Mouse (Mus musculus) spleen, adult 2 months (tissue): ENCODE data around the gene Gm17535.
"Not testable (repeated sequence)": the region's sequence is repeated elsewhere in the genome, so short reads cannot be mapped to it uniquely, and the experiment has no call there.

Source experiments
- CTCF ChIP-seq: fragments of 200-500 bp; IDR thresholded peaks from 2 replicates; pipeline ENCODE4 v1.5.1; 2011; ENCODE audit warnings: mild to moderate bottlenecking, inconsistent platforms; ENCODE audit not compliant: insufficient read depth, insufficient read length, insufficient replicate concordance; ENCODE audit errors: extremely low read depth
- POLR2A ChIP-seq: fragments of 200-500 bp; IDR thresholded peaks from 2 replicates; pipeline ENCODE4 v1.6.1; 2011; ENCODE audit warnings: low read depth, low read length, inconsistent platforms

GRCm38 (mm10) chr9:3009331-3009730 lies 25.1 kb upstream of the Gm17535 start:
- not testable (repeated sequence) for TF ChIP-seq POLR2A, CTCF
